Mouse (Mus musculus): ENCODE results near the gene Gm49388. TPM values are rescaled to one million over a fixed set of nuclear protein-coding genes. Genes with fewer than 3 reads are reported as not detected.
"Not testable (repeated sequence)": the region's sequence is repeated elsewhere in the genome, so short reads cannot be mapped to it uniquely, and the experiment has no call there.

The Gm49388 gene
- polyA plus RNA-seq, 1 experiment from 2014 or later: not detected

DNA sequence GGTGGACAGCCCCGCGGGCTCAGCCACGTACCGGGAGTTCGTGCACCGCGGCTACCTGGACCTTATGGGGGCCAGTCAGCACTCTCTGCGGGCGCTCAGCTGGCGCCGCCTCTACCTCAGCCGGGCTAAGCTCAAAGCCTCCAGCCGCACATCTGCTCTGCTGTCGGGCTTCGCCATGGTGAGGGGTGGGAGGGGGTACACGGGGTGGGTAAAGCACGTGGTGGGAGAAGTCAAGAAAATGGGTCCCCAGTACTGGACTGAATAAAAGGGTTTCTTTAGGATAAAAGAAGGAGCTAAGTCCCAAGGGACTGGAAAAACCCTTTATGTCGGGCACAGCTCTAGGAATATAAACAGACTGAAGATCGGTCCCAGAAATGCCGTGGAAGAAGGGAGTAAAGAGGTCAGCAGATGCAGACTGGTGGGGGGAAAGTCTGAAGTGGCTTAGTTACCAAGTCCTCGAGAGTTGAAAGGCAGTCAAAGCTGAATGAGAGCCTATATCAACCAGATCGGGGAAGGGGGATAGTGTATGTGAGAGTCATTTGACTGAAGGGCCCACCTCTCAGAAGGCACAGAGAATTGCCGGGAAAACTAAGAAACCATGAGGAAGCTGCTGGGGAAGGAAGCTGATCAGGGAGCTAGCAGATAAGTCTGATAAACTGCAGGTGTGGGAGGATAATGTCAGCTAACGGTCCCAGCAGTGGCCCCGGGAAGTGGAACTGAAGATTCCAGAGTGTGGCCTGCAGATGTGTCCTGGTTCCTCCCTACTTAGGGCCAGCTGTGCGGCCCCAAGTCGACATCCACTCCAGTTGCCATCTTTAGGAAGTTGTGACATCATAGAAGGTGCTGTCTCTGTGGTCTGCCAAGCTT lies 15.1 kb upstream of the Gm49388 start:
- Histone ChIP-seq H3K4me2 (replicated peaks; ENCODE audit: low read depth) (peak overlapping the region; percentile 97), H3K9me3 (ENCODE audit: control insufficient read depth) (no peaks in the 10 kb centered on the region), H3K4me1 (replicated peaks; ENCODE audit: control insufficient read depth, insufficient read depth, low read length) (peaks cover 3% of the 10 kb centered on the region; the same call in 1 of the 2 replicates), H3K27me3 (replicated peaks; ENCODE audit: control insufficient read depth, insufficient read depth, low read length) (no peaks in the 10 kb centered on the region), H3K4me3 (ENCODE audit: low read depth, low read length) (peak overlapping the region; percentile 80), H3K9ac (ENCODE audit: low read depth, low read length) (peak overlapping the region; percentile 84), H3K36me3 (ENCODE audit: control insufficient read depth, insufficient read depth) (peaks cover 20% of the 10 kb centered on the region), H3K27ac (ENCODE audit: low read depth, low read length) (peak overlapping the region; percentile 79)
- no peak for TF ChIP-seq CTCF (IDR thresholded peaks at IDR 0.05; ENCODE audit: low read depth)
- 2% methylated on average over 27 of the region's 27 CpGs for WGBS
- peak; percentile 26 for ATAC-seq

DNA sequence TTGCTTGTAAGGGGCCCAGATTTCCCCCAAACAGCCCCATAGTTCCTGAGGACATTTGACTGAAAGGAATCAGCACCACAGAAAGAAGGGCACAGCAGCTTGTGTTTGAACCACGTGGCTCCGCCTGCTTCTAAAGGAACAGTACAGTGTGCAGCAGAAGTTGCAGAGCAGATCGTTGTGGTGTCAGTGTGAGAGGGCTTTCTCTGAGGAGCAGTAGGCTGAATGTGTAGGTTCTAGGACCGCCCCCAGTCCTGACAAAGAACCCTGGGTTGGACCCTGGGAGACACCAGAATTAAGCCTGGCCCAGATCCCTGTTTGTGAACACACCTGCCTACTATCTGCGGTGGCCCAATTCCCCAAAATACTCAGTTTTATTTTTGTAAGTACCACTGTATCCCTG lies 14.1 kb upstream of the Gm49388 start:
- no peak for TF ChIP-seq CTCF (IDR thresholded peaks at IDR 0.05; ENCODE audit: low read depth)
- H3K4me3 ChIP-seq (ENCODE audit: low read depth, low read length): no peak overlapping the region
- H3K4me1 ChIP-seq (replicated peaks; ENCODE audit: control insufficient read depth, insufficient read depth, low read length): peaks cover 3% of the 10 kb centered on the region; the same call in 1 of the 2 replicates
- no peak for ATAC-seq
- 55% methylated on average over 5 of the region's 5 CpGs for WGBS
- no peak overlapping the region for H3K9ac ChIP-seq (ENCODE audit: low read depth, low read length)
- no peak overlapping the region for H3K27ac ChIP-seq (ENCODE audit: low read depth, low read length)
- H3K36me3 ChIP-seq (ENCODE audit: control insufficient read depth, insufficient read depth): peaks cover 13% of the 10 kb centered on the region
- H3K4me2 ChIP-seq (replicated peaks; ENCODE audit: low read depth): no peak overlapping the region
- no peaks in the 10 kb centered on the region for H3K9me3 ChIP-seq (ENCODE audit: control insufficient read depth)
- H3K27me3 ChIP-seq (replicated peaks; ENCODE audit: control insufficient read depth, insufficient read depth, low read length): no peaks in the 10 kb centered on the region

DNA sequence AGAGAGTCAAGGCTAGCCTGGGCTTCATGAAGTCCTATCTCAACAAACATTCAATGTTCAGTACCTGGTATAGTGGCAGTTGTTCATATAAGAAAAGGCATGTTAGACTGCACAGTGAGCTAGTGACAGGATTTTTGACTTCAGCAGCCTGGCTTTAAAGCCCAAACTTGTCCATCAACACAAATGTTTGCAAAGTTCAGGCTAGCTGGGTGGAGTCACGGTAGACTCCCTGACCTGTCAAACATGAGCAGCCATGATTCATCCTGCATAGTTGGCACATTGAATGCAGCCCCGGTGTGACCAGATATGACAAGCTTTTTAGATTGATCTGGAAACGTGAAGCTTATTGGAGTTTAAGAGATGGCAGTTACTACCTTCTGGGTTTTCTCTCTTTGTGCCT lies 13.3 kb upstream of the Gm49388 start:
- no peak for TF ChIP-seq CTCF (IDR thresholded peaks at IDR 0.05; ENCODE audit: low read depth)
- H3K27ac ChIP-seq (ENCODE audit: low read depth, low read length): no peak overlapping the region
- WGBS: 35% methylated on average over 3 of the region's 3 CpGs
- H3K9me3 ChIP-seq (ENCODE audit: control insufficient read depth): no peaks in the 10 kb centered on the region
- no peak overlapping the region for H3K9ac ChIP-seq (ENCODE audit: low read depth, low read length)
- peaks cover 3% of the 10 kb centered on the region; the same call in 1 of the 2 replicates for H3K4me1 ChIP-seq (replicated peaks; ENCODE audit: control insufficient read depth, insufficient read depth, low read length)
- H3K4me3 ChIP-seq (ENCODE audit: low read depth, low read length): no peak overlapping the region
- ATAC-seq: no peak
- no peaks in the 10 kb centered on the region for H3K27me3 ChIP-seq (replicated peaks; ENCODE audit: control insufficient read depth, insufficient read depth, low read length)
- H3K4me2 ChIP-seq (replicated peaks; ENCODE audit: low read depth): no peak overlapping the region
- peaks cover 11% of the 10 kb centered on the region for H3K36me3 ChIP-seq (ENCODE audit: control insufficient read depth, insufficient read depth)

DNA sequence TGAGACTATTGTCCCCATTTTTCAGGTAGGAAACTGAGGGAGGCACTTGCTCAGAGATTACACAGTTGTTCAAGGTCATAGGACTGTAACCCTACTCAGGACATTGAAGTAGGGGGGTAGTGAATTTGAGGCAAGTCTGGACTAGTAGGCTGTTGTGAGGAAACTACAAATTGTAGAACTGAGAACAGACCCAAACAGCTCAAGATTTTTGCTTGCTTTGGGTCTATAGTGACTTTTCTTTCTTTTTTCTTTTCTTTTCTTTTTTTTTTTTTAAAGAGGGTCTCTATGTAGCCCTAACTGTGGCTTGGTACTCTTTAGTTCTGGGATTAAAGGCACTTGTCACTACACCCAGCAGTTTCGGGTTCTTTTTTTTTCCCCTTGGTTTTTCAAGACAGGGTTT lies 12.9 kb upstream of the Gm49388 start:
- ATAC-seq: no peak
- Histone ChIP-seq H3K4me1 (replicated peaks; ENCODE audit: control insufficient read depth, insufficient read depth, low read length) (peaks cover 3% of the 10 kb centered on the region; the same call in 1 of the 2 replicates), H3K4me3 (ENCODE audit: low read depth, low read length) (no peak overlapping the region), H3K9ac (ENCODE audit: low read depth, low read length) (no peak overlapping the region), H3K27me3 (replicated peaks; ENCODE audit: control insufficient read depth, insufficient read depth, low read length) (no peaks in the 10 kb centered on the region), H3K27ac (ENCODE audit: low read depth, low read length) (no peak overlapping the region), H3K36me3 (ENCODE audit: control insufficient read depth, insufficient read depth) (peaks cover 6% of the 10 kb centered on the region), H3K4me2 (replicated peaks; ENCODE audit: low read depth) (no peak overlapping the region), H3K9me3 (ENCODE audit: control insufficient read depth) (no peaks in the 10 kb centered on the region)
- 96% methylated on average over 1 of the region's 1 CpGs for WGBS
- TF ChIP-seq CTCF (IDR thresholded peaks at IDR 0.05; ENCODE audit: low read depth): no peak

DNA sequence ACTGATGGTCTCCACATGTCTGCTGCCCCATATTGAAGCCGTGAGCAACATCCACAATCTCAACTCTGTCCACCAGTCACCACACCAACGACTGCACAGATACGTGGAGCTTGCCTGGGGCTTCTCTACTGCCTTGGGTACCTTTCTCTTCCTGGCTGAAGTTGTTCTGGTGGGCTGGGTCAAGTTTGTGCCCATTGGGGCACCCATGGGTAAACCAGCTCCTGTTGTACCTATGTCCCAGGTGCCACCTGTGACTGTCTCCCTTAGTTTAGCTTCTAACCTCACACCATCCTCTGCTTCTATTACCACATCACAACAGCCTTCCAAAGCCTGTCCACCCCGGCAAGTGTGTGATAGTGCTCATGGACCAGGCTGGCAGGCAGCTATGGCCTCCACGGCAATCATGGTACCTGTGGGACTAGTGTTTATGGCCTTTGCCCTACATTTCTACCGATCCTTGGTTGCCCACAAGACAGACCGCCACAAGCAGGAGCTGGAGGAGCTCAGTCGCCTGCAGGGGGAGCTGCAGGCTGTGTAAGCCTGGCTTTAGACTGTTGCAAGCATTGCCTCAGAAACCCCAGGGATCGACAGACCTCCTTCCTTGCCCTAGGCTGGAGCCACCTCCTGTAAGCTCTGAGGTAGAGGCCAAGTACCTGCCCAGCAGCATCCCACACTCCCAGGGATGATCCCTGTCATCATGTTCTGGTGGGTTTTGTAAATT lies 11.6 kb upstream of the Gm49388 start:
- H3K27me3 ChIP-seq (replicated peaks; ENCODE audit: control insufficient read depth, insufficient read depth, low read length): no peaks in the 10 kb centered on the region
- H3K27ac ChIP-seq (ENCODE audit: low read depth, low read length): no peak overlapping the region
- H3K36me3 ChIP-seq (ENCODE audit: control insufficient read depth, insufficient read depth): no peaks in the 10 kb centered on the region
- H3K9ac ChIP-seq (ENCODE audit: low read depth, low read length): no peak overlapping the region
- TF ChIP-seq CTCF (IDR thresholded peaks at IDR 0.05; ENCODE audit: low read depth): peak; percentile 88
- H3K9me3 ChIP-seq (ENCODE audit: control insufficient read depth): no peaks in the 10 kb centered on the region
- H3K4me2 ChIP-seq (replicated peaks; ENCODE audit: low read depth): no peak overlapping the region
- 38% methylated on average over 9 of the region's 9 CpGs for WGBS
- 0 out of 2 replicates have a peak, but pooled peaks have one; percentile 5 for ATAC-seq
- peaks cover 4% of the 10 kb centered on the region; the same call in 1 of the 2 replicates for H3K4me1 ChIP-seq (replicated peaks; ENCODE audit: control insufficient read depth, insufficient read depth, low read length)
- no peak overlapping the region for H3K4me3 ChIP-seq (ENCODE audit: low read depth, low read length)

DNA sequence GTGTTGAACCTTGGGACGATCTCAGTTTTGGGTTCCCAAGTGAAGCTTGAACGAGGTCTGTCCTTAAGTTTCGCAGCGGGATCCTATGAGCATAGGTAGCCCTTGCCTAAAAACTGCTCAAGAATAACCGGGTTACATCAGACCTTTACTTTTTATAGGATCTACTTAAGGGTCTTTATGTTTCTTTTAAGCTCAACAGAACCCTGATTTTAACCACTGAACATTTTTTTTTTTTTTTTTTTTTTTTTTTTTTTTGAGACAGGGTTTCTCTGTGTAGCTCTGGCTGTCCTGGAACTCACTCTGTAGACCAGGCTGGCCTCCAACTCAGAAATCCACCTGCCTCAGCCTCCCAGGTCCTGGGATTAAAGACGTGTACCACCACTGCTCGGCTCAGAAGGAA lies 9.6 kb upstream of the Gm49388 start:
- H3K36me3 ChIP-seq (ENCODE audit: control insufficient read depth, insufficient read depth); H3K27ac ChIP-seq (ENCODE audit: low read depth, low read length); H3K9ac ChIP-seq (ENCODE audit: low read depth, low read length); H3K9me3 ChIP-seq (ENCODE audit: control insufficient read depth); H3K27me3 ChIP-seq (replicated peaks; ENCODE audit: control insufficient read depth, insufficient read depth, low read length); ATAC-seq; H3K4me1 ChIP-seq (replicated peaks; ENCODE audit: control insufficient read depth, insufficient read depth, low read length): not testable (repeated sequence)
- Histone ChIP-seq H3K4me3 (ENCODE audit: low read depth, low read length) (peak overlapping the region; percentile 85), H3K4me2 (replicated peaks; ENCODE audit: low read depth) (peak overlapping the region; percentile 85)
- WGBS: 68% methylated on average over 7 of the region's 7 CpGs

Data from intestine, postnatal 0 days (tissue).